Mouse (Mus musculus): ENCODE measurements around the gene Trmt2a.

GRCm38 (mm10) chr16:18231047-18231446 is 17.4 kb upstream of the Trmt2a start:
- TF ChIP-seq CTCF (IDR thresholded peaks at IDR 0.05; ENCODE audit: extremely low read depth, insufficient read length, insufficient replicate concordance, low read depth, low read length) (no peak), POLR2A (IDR thresholded peaks at IDR 0.05; ENCODE audit: low read depth, low read length) (no peak)

All from small intestine, adult 2 months (tissue).